Mouse (Mus musculus) T-helper 17 cell (primary cell): Measurements from ENCODE around the gene Abca13.
"Not testable (repeated sequence)": the region's sequence is repeated elsewhere in the genome, so short reads cannot be mapped to it uniquely, and the experiment has no call there.

Experiments used
- in situ Hi-C, 2 experiments: fragments of 300-600 bp; cut with MboI, MseI; formaldehyde crosslinking; loops; 1 replicate in 1 of 2; 2 replicates in 1 of 2; pipeline ENCODE4 v1.15.1; 2025; ENCODE audit warnings: high pct_unique_total_duplicates in 2 of 2

The Abca13 gene

DNA sequence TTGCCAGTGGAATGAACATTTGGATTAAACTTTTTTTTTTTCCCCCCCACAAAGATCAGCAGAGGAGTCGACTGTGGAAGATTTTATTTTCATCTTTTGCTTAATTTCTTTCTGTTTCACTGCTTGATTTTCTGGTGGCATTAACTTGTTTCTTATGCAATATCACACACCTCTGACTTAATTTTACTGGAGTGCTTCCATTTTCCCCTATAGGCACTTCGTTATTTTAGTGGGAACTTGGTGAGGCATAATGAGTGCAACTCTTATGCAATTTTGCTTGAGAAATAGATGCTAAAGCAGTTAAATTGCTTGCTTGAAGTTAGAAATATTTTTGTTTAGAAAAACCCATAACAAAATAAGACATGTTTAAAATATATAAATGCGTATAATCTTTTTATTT lies 94.0 kb downstream of the Abca13 start:
- in situ Hi-C loops, result no loop called here

DNA sequence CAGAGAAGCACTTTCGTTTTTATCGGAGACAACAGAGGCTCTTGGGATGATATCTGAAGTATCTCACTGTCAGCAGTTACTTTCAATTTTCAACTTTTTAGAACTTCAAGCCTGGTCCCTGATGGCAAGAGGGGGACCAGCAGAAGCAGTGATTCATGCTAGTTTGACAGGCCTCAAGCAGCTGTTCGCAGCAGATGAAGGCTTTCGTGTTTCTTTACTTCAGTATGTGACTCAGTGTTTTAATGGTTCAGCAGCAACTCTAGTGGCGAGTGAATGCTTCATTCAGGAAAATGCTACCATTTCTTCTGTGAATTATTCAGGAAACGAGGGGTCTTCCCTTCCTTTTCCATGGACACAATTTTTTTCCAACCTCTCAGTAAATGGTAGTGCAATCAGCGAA lies 99.4 kb downstream of the Abca13 start:
- in situ Hi-C loops, result no loop called here

DNA sequence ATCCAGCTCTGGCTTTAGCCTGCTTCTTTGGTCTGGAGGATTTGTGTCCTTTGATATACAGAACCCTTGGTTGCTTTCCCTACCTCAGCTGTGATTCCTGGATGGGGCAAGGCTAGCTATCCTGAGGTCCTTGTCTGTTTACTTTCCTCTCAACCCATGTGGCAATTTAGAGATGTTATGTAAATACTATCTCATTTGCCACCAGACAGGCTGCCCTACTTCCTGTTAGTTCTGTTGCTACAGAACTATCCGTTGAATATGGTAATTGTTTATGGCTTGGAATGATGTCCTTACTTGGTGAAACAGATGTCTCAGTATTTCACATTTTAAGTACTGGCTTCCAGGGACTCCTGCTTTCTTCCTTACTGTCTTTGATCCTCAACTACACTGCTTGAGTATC lies 107.9 kb downstream of the Abca13 start:
- in situ Hi-C loops, result no loop called here

DNA sequence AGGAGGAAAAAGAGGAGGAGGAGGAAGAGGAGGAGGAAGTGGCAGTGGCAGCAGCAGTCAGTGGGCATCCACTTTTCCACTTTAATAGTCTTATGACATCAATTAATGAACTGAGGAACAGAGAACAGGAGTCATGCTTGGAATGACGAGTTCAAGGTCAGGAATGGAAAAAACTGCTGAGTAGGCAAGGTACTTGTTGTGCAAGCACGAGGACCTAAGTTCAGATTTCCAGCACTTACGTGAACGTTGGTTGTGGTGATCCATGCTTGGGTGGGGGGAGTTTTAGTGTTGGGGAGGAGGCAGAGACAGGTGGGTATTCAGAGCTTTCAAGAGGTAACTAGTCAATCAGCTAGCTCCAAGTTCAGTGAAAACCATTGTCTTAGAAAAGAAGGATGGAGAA lies 113.7 kb downstream of the Abca13 start:
- in situ Hi-C loops, result no loop called here

- in situ Hi-C loops, result loop anchor here (5.0 to 10.0 kb wide), 3 partner anchors 1811 to 1906 kb away; no protein-coding TSS in a partner anchor
These were observed 124.8 kb downstream of the Abca13 start for GRCm38 (mm10) chr11:9316545-9316944.

- in situ Hi-C loops, result loop anchor here (5.0 to 10.0 kb wide), 3 partner anchors 1810 to 1905 kb away; no protein-coding TSS in a partner anchor
These were observed 125.6 kb downstream of the Abca13 start for GRCm38 (mm10) chr11:9317076-9317929.

GRCm38 (mm10) chr11:9338151-9338550 lies 146.4 kb downstream of the Abca13 start:
- in situ Hi-C loops, result no loop called here

DNA sequence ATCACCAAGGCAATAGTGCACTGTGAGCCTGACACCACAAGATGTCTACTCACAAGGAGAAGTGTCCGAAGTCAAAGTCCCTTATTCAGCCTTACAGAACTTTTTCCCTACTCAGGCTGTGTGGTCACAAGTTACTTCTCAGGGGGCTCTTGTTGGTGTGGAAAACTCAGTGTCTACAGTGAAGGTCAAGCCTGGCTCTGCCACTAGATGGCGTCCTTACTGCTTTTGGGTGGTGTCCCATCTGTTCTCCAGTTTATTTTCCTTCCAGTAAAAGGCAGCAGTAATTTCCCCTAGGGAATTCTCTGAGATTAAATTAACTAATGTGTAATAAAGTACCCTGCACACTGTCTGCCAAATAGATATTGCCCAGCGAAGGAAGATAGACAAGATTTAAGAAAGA lies 156.0 kb downstream of the Abca13 start:
- in situ Hi-C loops, result no loop called here

DNA sequence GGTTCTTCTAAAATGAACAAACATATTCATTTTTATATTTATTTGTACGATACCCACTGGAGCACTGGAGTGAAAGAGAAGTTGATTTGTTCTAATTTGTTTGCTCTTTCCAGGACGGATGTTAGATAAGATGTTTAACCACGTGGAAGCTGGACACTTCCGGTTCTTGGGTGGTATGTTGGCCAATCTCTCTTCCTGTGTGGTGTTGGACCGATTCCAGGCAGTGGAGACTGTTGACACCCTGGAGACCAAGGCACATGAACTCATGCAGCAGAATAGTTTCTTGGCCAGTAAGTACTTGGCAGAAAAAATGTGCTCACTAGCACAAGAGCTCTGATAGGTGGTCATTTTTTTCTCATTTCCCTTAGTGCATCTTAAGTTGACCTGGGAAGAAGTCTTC lies 181.4 kb downstream of the Abca13 start:
- in situ Hi-C loops, result no loop called here

DNA sequence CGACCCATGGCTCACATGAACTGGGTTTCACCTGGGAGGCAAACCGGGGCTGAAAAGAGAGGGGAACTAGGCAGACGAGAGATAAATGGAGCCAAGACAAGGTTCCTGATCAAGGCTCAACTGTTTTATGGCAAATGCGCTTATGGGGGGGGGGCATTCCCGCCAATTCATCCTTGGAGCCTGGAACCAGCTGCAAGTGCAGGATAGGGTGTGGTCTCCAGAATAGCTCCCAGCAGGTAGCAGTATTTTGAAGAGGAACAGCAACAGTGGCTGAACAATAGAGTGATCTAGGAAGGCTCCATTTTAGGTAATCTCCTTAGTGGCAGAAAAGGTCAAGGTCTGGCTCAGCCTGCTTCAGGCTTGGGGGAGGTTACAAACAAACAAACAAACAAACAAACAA lies 182.7 kb downstream of the Abca13 start:
- in situ Hi-C loops, result not testable (repeated sequence)

- in situ Hi-C loops, result no loop called here
These were observed 196.8 kb downstream of the Abca13 start for GRCm38 (mm10) chr11:9388520-9388919.

GRCm38 (mm10) chr11:9416946-9417345 lies 225.2 kb downstream of the Abca13 start:
- in situ Hi-C loops, result loop anchor here in 1 of 2 experiments (10.0 kb wide), 1 partner anchor 58 kb away; no protein-coding TSS in a partner anchor

- in situ Hi-C loops, result no loop called here
These were observed 228.5 kb downstream of the Abca13 start for GRCm38 (mm10) chr11:9420205-9420604.

DNA sequence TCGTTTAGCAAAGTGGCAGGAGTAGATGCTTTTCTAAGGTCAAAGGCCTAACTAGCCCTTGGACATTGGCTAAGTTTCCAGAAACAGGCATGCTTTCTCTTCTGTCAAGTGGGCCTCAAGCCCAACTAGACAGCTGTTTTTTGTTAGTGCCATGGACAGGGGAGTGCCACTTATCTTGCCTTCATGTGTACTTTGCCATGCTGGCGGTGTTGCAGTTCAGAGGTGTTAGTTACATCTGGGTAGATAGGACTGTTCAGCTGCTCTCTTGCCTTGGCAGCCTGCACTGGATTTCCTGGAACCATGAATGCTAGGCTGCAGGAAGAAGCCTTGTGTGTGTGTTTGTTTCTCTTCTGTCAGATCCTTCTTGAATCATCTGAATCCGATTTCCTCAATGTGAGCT lies 235.7 kb downstream of the Abca13 start:
- in situ Hi-C loops, result loop anchor here in 1 of 2 experiments (25.0 kb wide), 1 partner anchor 1940 kb away; no protein-coding TSS in a partner anchor

- in situ Hi-C loops, result loop anchor here in 1 of 2 experiments (25.0 kb wide), 1 partner anchor 1946 kb away; no protein-coding TSS in a partner anchor
These were observed 241.1 kb downstream of the Abca13 start for GRCm38 (mm10) chr11:9432807-9433206.

DNA sequence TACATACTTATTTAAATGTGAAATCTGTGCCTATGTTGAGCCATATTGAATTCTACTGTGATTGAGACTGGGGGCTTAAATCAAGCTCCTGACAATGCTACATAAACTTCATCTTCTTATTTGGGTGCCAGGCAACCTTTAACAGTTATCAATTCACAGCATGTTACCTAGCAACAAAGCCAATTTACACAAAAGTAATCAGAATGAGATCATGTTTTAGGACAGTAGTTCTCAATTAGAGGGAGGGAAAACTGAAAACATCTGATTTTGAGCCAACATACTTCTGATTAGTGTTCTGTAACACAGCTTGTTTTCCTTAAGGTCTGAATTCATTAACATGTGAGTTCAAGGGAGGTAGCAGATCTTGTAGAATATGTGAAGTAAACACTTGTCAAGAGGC lies 244.9 kb downstream of the Abca13 start:
- in situ Hi-C loops, result loop anchor here in 1 of 2 experiments (25.0 kb wide), 1 partner anchor 1949 kb away; no protein-coding TSS in a partner anchor

GRCm38 (mm10) chr11:9439781-9440180 lies 248.0 kb downstream of the Abca13 start:
- in situ Hi-C loops, result loop anchor here in 1 of 2 experiments (25.0 kb wide), 1 partner anchor 1952 kb away; no protein-coding TSS in a partner anchor

DNA sequence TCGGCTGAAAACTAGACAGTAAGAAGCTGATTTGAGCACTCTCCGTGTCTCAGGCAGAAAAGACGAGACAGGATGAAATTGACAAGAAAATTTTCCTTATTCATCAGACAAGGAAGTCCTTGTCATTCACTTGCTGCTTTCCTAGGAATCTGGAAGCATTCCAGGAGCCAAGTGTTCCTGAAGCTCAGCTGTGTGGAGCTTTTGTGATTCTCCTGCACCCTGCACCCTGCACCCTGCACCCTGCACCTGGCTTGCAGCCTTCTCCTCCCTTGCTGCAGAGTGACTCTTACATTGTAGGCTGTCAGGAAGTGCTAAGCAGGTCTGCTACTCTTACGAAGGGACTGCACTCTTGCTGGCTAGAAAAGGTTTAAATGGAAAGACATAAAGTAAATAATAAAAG lies 249.4 kb downstream of the Abca13 start:
- in situ Hi-C loops, result loop anchor here in 1 of 2 experiments (25.0 kb wide), 1 partner anchor 1954 kb away; no protein-coding TSS in a partner anchor

GRCm38 (mm10) chr11:9472400-9472799 lies 280.7 kb downstream of the Abca13 start:
- in situ Hi-C loops, result loop anchor here in 1 of 2 experiments (10.0 kb wide), 1 partner anchor 58 kb away; no protein-coding TSS in a partner anchor

- in situ Hi-C loops, result no loop called here
These were observed 289.8 kb downstream of the Abca13 start for GRCm38 (mm10) chr11:9481511-9481910.

DNA sequence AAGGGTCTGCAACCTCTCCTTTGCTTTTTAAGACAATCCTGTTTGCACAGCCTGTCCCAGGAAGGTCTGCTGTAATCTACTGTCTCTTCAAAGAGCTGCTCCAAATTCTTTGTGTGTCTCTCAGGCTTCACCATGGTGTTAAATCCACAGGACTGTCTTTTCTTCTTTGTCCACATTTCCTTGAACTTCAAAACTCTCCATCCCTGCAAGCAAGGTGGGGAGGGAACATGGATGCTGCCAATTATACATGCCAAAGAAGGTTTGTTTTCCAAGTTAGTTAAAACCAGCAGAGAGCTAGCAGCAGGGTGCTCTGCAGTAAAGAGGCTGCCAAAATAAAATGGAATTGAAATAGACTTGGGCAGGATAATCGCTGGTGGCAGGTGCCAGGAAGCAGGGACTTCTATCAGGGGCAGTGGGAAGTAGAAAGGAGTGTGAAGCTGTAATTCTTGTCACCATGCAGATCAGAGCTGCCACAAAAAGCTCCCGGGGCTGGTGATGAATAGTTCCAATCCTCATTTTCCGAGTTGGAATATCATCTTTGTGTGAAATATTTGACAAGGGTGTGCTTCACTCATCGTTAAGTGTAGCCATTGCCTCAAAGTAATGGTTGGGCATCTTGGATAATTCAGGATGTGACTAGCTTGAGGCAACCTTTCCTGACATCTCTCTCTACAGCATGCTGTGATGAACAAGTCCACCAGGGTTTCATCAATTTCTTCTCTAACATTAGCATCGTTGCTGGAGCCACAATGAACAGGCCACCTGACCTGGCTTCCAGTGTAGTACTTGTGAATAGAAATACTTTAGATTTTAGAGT lies 308.8 kb downstream of the Abca13 start:
- in situ Hi-C loops, result no loop called here

- in situ Hi-C loops, result not testable (repeated sequence)
These were observed 323.2 kb downstream of the Abca13 start for GRCm38 (mm10) chr11:9514966-9515365.
